Mouse (Mus musculus) liver, postnatal 0 days (tissue): Measurements from ENCODE around the gene Plxna1. TPM values are rescaled to one million over a fixed set of nuclear protein-coding genes. Genes with fewer than 3 reads are reported as not detected.

Experiments used
- ATAC-seq: fragments of 200-750 bp; cut with Nextera tagmentation; 2 replicates; pipeline ENCODE4 v1.8.0; 2017; ENCODE audit warnings: mild to moderate bottlenecking, moderate library complexity
- DNase-seq: peaks from one replicate; pipeline ENCODE4 v3.0.0-alpha.2; 2016
- H3K27ac ChIP-seq: fragments of 300-500 bp; sonication (generic); 2 replicates; pipeline ENCODE4 v1.5.1; 2014; ENCODE audit warnings: antibody characterized with exemption, moderate library complexity, mild to moderate bottlenecking, low read depth
- H3K27me3 ChIP-seq: fragments of 300-500 bp; sonication (generic); 2 replicates; pipeline ENCODE4 v1.6.1; 2014; ENCODE audit warnings: low read length, control low read depth, mixed read lengths; ENCODE audit not compliant: insufficient read depth
- H3K36me3 ChIP-seq: fragments of 300-500 bp; sonication (generic); replicated peaks from 2 replicates; pipeline ENCODE4 v1.6.1; 2014; ENCODE audit warnings: mild to moderate bottlenecking, control low read depth, low read length, moderate library complexity, mixed read lengths; ENCODE audit not compliant: insufficient read depth
- H3K4me1 ChIP-seq: fragments of 300-500 bp; sonication (generic); 2 replicates; pipeline ENCODE4 v1.6.1; 2014; ENCODE audit warnings: antibody characterized with exemption, mild to moderate bottlenecking, control low read depth; ENCODE audit not compliant: insufficient read depth
- H3K4me2 ChIP-seq: fragments of 300-500 bp; sonication (generic); 2 replicates; pipeline ENCODE4 v1.6.1; 2014; ENCODE audit warnings: low read depth, mild to moderate bottlenecking, low read length, moderate library complexity, mixed read lengths
- H3K4me3 ChIP-seq: fragments of 300-500 bp; sonication (generic); 2 replicates; pipeline ENCODE4 v1.5.1; 2014; ENCODE audit warnings: low read depth, low read length
- H3K9ac ChIP-seq: fragments of 300-500 bp; sonication (generic); replicated peaks from 2 replicates; pipeline ENCODE4 v1.6.1; 2014; ENCODE audit warnings: mild to moderate bottlenecking, moderate library complexity
- H3K9me3 ChIP-seq: fragments of 300-500 bp; sonication (generic); 2 replicates; pipeline ENCODE4 v1.6.1; 2016; ENCODE audit warnings: mild to moderate bottlenecking, control low read depth, low read length, mixed read lengths
- CTCF ChIP-seq: sonication (generic); IDR thresholded peaks from 2 replicates; pipeline ENCODE4 v1.5.1; 2016; ENCODE audit warnings: antibody characterized with exemption, low read depth
- EP300 ChIP-seq: IDR thresholded peaks from 2 replicates; pipeline ENCODE4 v1.6.1; 2016; ENCODE audit warnings: antibody characterized with exemption, low read depth, mild to moderate bottlenecking
- WGBS: fragments of 180-500 bp; shearing (Covaris S2); extraction: QIAGEN DNeasy Blood & Tissue Kit; methylation state at CpG from one replicate; pipeline ENCODE4 v1.1.7; 2014; ENCODE audit not compliant: insufficient replicate concordance; 5-methylcytosine and 5-hydroxymethylcytosine counted together
- polyA plus RNA-seq: library from polyadenylated mRNA; unstranded; fragments of >200 nt; fragmentation: Nextera tagmentation; extraction: Ambion mirVana; gene quantifications from 2 replicates; pipeline ENCODE4 v1.2.1, GENCODE M21; 2015

Plxna1 gene
- polyA plus RNA-seq, 1 experiment from 2014 or later = 1.7 TPM

- H3K4me1 ChIP-seq = no peaks in the 10 kb centered on the region
- H3K4me2 ChIP-seq = no peak overlapping the region
- DNase-seq (no peak), ATAC-seq (no peak)
- H3K4me3 ChIP-seq = no peak overlapping the region
- H3K27ac ChIP-seq = no peak overlapping the region
- peaks cover 13% of the 10 kb centered on the region for H3K36me3 ChIP-seq
- TF ChIP-seq EP300 = no peak
- no peak for TF ChIP-seq CTCF
- no peaks in the 10 kb centered on the region for H3K9me3 ChIP-seq
- no peaks in the 10 kb centered on the region for H3K27me3 ChIP-seq
- 80% methylated on average over 15 of the region's 15 CpGs for WGBS
- no peak overlapping the region for H3K9ac ChIP-seq
These were observed 34.5 kb downstream of the Plxna1 start for GRCm38 (mm10) chr6:89327746-89328491.

- 71% methylated on average over 4 of the region's 4 CpGs for WGBS
- H3K27me3 ChIP-seq = no peaks in the 10 kb centered on the region
- no peak overlapping the region for H3K4me2 ChIP-seq
- no peak overlapping the region for H3K4me3 ChIP-seq
- ATAC-seq (0 out of 2 replicates have a peak, but pooled peaks have one; percentile 23), DNase-seq (no peak)
- no peak overlapping the region for H3K9ac ChIP-seq
- no peaks in the 10 kb centered on the region for H3K9me3 ChIP-seq
- H3K4me1 ChIP-seq = no peaks in the 10 kb centered on the region
- H3K36me3 ChIP-seq = peaks cover 20% of the 10 kb centered on the region
- H3K27ac ChIP-seq = no peak overlapping the region
- TF ChIP-seq EP300 = no peak
- TF ChIP-seq CTCF = no peak
These were observed 37.6 kb downstream of the Plxna1 start for GRCm38 (mm10) chr6:89324842-89325241.

GRCm38 (mm10) chr6:89315263-89315662 is 47.2 kb downstream of the Plxna1 start:
- TF ChIP-seq CTCF (no peak), EP300 (no peak)
- no peak overlapping the region for H3K4me3 ChIP-seq
- H3K27ac ChIP-seq = no peak overlapping the region
- no peak overlapping the region for H3K9ac ChIP-seq
- 61% methylated on average over 4 of the region's 4 CpGs for WGBS
- H3K27me3 ChIP-seq = no peaks in the 10 kb centered on the region
- ATAC-seq = no peak
- no peak overlapping the region for H3K4me2 ChIP-seq
- H3K36me3 ChIP-seq = 0 out of 2 replicates have a peak, but pooled peaks cover under 1% of the 10 kb centered on the region
- peaks cover 3% of the 10 kb centered on the region; the same call in 1 of the 2 replicates for H3K4me1 ChIP-seq
- DNase-seq = no peak
- no peaks in the 10 kb centered on the region for H3K9me3 ChIP-seq

- Histone ChIP-seq H3K4me3 (no peak overlapping the region), H3K4me2 (no peak overlapping the region), H3K9me3 (no peaks in the 10 kb centered on the region), H3K27ac (no peak overlapping the region), H3K4me1 (peaks cover 3% of the 10 kb centered on the region; the same call in 1 of the 2 replicates), H3K27me3 (no peaks in the 10 kb centered on the region), H3K36me3 (no peaks in the 10 kb centered on the region), H3K9ac (no peak overlapping the region)
- WGBS = 33% methylated on average over 2 of the region's 2 CpGs
- ATAC-seq (no peak), DNase-seq (no peak)
- TF ChIP-seq EP300 = no peak
These were observed 50.9 kb downstream of the Plxna1 start for GRCm38 (mm10) chr6:89311518-89311917.

GRCm38 (mm10) chr6:89310236-89310635 is 52.2 kb downstream of the Plxna1 start:
- H3K9me3 ChIP-seq = no peaks in the 10 kb centered on the region
- H3K4me3 ChIP-seq = no peak overlapping the region
- no peak overlapping the region for H3K27ac ChIP-seq
- ATAC-seq (no peak), DNase-seq (no peak)
- H3K27me3 ChIP-seq = no peaks in the 10 kb centered on the region
- 48% methylated on average over 9 of the region's 9 CpGs for WGBS
- no peak overlapping the region for H3K9ac ChIP-seq
- H3K4me1 ChIP-seq = peaks cover 3% of the 10 kb centered on the region; the same call in 1 of the 2 replicates
- no peak for TF ChIP-seq EP300
- TF ChIP-seq CTCF = no peak
- H3K4me2 ChIP-seq = no peak overlapping the region
- H3K36me3 ChIP-seq = no peaks in the 10 kb centered on the region

- DNase-seq (no peak), ATAC-seq (no peak)
- Histone ChIP-seq H3K27ac (no peak overlapping the region), H3K27me3 (no peaks in the 10 kb centered on the region), H3K36me3 (no peaks in the 10 kb centered on the region), H3K4me1 (peaks cover 3% of the 10 kb centered on the region; the same call in 1 of the 2 replicates), H3K4me3 (no peak overlapping the region), H3K9me3 (no peaks in the 10 kb centered on the region), H3K9ac (no peak overlapping the region), H3K4me2 (no peak overlapping the region)
- TF ChIP-seq CTCF (no peak), EP300 (no peak)
- 53% methylated on average over 6 of the region's 6 CpGs for WGBS
These were observed 54.0 kb downstream of the Plxna1 start for GRCm38 (mm10) chr6:89308213-89308973.
